Mouse (Mus musculus) lung, adult 2 months (tissue): ENCODE data around the gene Copb2. TPM values are rescaled to one million over a fixed set of nuclear protein-coding genes. Genes with fewer than 3 reads are reported as not detected.
A peak's percentile ranks its signal among the peaks of the same experiment; 100 is the strongest.

Experiments
- DNase-seq: peaks from one replicate; pipeline ENCODE4 v3.0.0; 2022
- H3K4me1 ChIP-seq: fragments of 200-500 bp; 2 replicates; pipeline ENCODE4 v1.6.1; 2011; ENCODE audit warnings: low read length; ENCODE audit not compliant: control insufficient read depth, insufficient read depth
- H3K4me3 ChIP-seq: fragments of 200-500 bp; replicated peaks from 2 replicates; pipeline ENCODE3; 2011; ENCODE audit warnings: low read depth, mild to moderate bottlenecking, control low read depth, low read length; ENCODE audit errors: extremely low read depth
- CTCF ChIP-seq: fragments of 200-500 bp; IDR thresholded peaks from 2 replicates; pipeline ENCODE4 v1.5.1; 2011; ENCODE audit warnings: mild to moderate bottlenecking, low read length, control low read depth; ENCODE audit not compliant: insufficient read depth
- POLR2A ChIP-seq: fragments of 200-500 bp; IDR thresholded peaks from 2 replicates; pipeline ENCODE4 v1.6.1; 2011; ENCODE audit warnings: low read depth, mild to moderate bottlenecking, control low read depth, low read length, borderline replicate concordance; ENCODE audit errors: extremely low read depth
- WGBS: fragments of 180-500 bp; shearing (Covaris S2); methylation state at CpG from one replicate; pipeline ENCODE4 v1.1.7; 2018; 5-methylcytosine and 5-hydroxymethylcytosine counted together
- polyA plus RNA-seq: library from polyadenylated mRNA; depleted of rRNA; stranded (reverse); fragments of >200 nt; gene quantifications from 2 replicates; pipeline ENCODE4 v1.2.3, GENCODE M21; 2012; rRNA removed

Gene Copb2
- polyA plus RNA-seq, result 23.8 and 38.2 TPM in 2 replicates

GRCm38 (mm10) chr9:98563137-98564126, at the start of gene Copb2:
Copb2 (plus strand) TSS chr9:98563721.
- TF ChIP-seq CTCF, result no peak
- TF ChIP-seq POLR2A, result peak; percentile 88; the same call in 1 of the 2 replicates
- Histone ChIP-seq H3K4me3 (peak within 1 kb of the TSS; percentile 88), H3K4me1 (peaks cover 5% of the 10 kb centered on the region)
- WGBS, result under 1% methylated on average over 76 of the region's 76 CpGs
- peak; percentile 99 for DNase-seq

- WGBS, result 28% methylated on average over 2 of the region's 2 CpGs
- Histone ChIP-seq H3K4me1 (no peaks in the 10 kb centered on the region), H3K4me3 (no peak overlapping the region)
- no peak for DNase-seq
- TF ChIP-seq CTCF (no peak), POLR2A (no peak)
Observed at GRCm38 (mm10) chr9:98523872-98524271, 39.6 kb upstream of the Copb2 start.

- no peak for TF ChIP-seq POLR2A
- TF ChIP-seq CTCF, result no peak
- WGBS, result 71% methylated on average over 7 of the region's 7 CpGs
- no peak overlapping the region for H3K4me3 ChIP-seq
- H3K4me1 ChIP-seq, result no peaks in the 10 kb centered on the region
- DNase-seq, result no peak
Observed at GRCm38 (mm10) chr9:98524786-98525542, 38.6 kb upstream of the Copb2 start.

GRCm38 (mm10) chr9:98525543-98525924, 38.0 kb upstream of the Copb2 start:
- TF ChIP-seq CTCF (no peak), POLR2A (no peak)
- DNase-seq, result no peak
- WGBS, result 65% methylated on average over 7 of the region's 7 CpGs

GRCm38 (mm10) chr9:98527226-98527625, 36.3 kb upstream of the Copb2 start:
- no peak for DNase-seq
- no peak for TF ChIP-seq POLR2A
- no peak for TF ChIP-seq CTCF
- 84% methylated on average over 7 of the region's 7 CpGs for WGBS

More at GRCm38 (mm10) chr9:98525543-98525924, 38.0 kb upstream of the Copb2 start:
- no peaks in the 10 kb centered on the region for H3K4me1 ChIP-seq
- no peak overlapping the region for H3K4me3 ChIP-seq

GRCm38 (mm10) chr9:98529776-98530175, 33.7 kb upstream of the Copb2 start:
- Histone ChIP-seq H3K4me3 (no peak overlapping the region), H3K4me1 (no peaks in the 10 kb centered on the region)
- TF ChIP-seq CTCF, result no peak
- no peak for TF ChIP-seq POLR2A
- WGBS, result 72% methylated on average over 4 of the region's 4 CpGs
- DNase-seq, result no peak

More at GRCm38 (mm10) chr9:98527226-98527625, 36.3 kb upstream of the Copb2 start:
- Histone ChIP-seq H3K4me1 (no peaks in the 10 kb centered on the region), H3K4me3 (no peak overlapping the region)

GRCm38 (mm10) chr9:98530999-98531398, 32.5 kb upstream of the Copb2 start:
- DNase-seq, result no peak
- H3K4me1 ChIP-seq, result no peaks in the 10 kb centered on the region
- TF ChIP-seq POLR2A (no peak), CTCF (no peak)
- no peak overlapping the region for H3K4me3 ChIP-seq
- WGBS, result 34% methylated on average over 2 of the region's 2 CpGs

- H3K4me3 ChIP-seq, result no peak overlapping the region
- 51% methylated on average over 4 of the region's 4 CpGs for WGBS
- no peak for DNase-seq
- TF ChIP-seq POLR2A, result no peak
- TF ChIP-seq CTCF, result no peak
- H3K4me1 ChIP-seq, result no peaks in the 10 kb centered on the region; the same call in 1 of the 2 replicates
Observed at GRCm38 (mm10) chr9:98534675-98535280, 28.7 kb upstream of the Copb2 start.

- no peak for DNase-seq
- Histone ChIP-seq H3K4me3 (no peak overlapping the region), H3K4me1 (no peaks in the 10 kb centered on the region; the same call in 1 of the 2 replicates)
- no peak for TF ChIP-seq POLR2A
- TF ChIP-seq CTCF, result 0 out of 2 replicates have a peak, but pooled peaks have one; percentile 13
Observed at GRCm38 (mm10) chr9:98535763-98536162, 27.8 kb upstream of the Copb2 start.
